Mouse (Mus musculus) T-cell, adult 2 months (primary cell): ENCODE data around the gene Brcc3.

ENCODE experiments used
- DNase-seq: peaks from one replicate; pipeline ENCODE4 v3.0.0; 2022; ENCODE audit warnings: low spot score

Brcc3 gene

DNA sequence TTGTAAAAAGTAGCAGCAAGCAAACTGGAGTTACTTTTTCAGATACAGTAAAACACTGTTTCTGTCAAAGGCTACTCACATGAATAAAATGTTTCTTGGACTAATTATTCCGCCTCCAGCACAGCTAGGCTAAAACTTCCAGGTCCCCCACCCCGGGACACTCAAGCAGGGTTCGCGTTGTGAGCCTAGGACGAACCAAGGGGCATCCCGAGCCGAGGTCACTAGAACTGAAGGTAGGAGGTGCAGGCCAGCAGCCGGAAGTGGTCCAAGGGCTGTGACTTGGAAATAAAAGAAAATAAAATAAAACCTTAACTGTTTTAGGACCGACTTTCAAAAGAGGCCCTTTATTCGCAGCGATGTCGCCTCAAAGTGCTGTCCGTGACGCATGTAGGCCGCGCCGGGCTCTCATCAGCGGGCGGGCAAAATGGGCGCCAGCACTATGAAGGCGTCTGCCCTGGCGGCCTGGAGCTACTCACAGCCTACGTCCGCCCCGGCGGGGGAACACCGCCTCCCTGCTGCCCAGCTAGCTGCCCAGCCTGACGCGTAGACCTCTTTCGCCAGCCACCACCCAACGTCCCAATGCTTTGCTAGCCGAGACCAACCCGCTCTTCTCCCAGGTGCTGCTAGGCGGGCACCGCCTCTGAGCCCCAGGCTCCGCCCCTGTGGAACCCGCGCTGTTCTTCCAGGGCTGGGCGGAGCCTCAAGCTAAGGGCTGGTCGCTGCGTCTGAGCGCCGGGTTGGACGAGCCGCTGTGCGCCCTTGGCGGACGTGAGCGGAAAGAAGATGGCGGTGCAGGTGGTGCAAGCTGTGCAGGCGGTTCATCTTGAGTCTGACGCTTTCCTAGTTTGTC, at the start of gene Brcc3, which contains the start of the genes Cmc4 and Mtcp1:
Gene Brcc3 (plus strand): TSS at position 693 of the 850 bp plus-strand sequence.
Gene Cmc4 (minus strand): TSS at position 649 of the 850 bp plus-strand sequence.
Gene Mtcp1 (minus strand): TSS at position 653 of the 850 bp plus-strand sequence.
- peak; percentile 90 for DNase-seq

DNA sequence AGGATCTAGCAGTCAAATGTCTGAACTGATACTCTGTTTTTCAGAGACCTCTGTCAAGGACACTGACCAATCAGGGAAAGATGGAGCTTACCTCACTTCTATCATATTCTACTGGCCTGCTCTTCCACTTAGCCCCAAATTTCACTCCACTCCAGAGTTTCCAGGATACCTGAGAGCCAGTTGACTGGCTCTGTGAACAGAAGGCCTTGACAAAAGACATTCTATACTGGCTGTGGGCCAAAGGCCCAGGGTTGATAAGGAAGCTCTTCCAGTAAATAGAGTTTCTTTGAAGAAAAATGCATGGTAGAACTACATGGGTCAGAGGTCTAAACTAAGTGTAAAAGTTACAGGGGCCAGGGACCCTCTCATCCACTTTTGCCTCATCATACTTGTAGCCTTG, 46.2 kb upstream of the Brcc3 start:
- DNase-seq = no peak

DNA sequence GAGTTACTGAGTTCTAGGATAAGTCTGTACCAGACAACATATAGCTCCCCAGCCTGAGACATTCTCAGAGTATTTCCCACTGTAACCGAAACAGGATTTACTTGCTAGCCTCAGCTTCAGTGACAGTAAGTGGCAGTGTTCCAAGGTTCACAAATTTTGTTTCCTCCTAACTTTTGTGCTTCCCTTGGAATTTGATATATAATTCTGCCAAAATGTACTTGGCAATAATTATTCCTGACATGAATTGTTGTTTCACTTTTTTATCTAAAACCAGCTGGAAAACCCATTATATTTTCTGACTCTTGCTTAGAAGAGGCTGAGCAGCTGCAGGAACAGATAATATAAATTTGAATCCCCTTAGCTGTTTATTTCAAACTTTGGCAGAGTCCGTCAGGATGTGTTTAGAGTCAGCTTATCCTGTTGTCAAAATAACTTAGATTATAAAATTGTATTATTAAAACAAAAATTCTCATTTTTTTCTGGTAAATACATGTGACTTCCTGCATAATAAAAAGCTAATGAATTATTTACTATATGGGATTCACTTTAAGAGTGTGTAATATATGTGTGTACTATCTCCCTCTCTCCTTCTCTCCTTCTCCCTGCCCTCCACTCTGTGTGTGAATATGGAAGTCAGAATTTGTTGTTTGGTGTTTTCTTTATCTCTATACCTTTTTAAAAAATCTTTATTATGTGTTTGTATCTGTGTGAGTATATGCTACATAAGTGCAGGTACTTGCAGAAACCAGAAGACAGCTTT, 43.6 kb upstream of the Brcc3 start:
- DNase-seq = no peak

DNA sequence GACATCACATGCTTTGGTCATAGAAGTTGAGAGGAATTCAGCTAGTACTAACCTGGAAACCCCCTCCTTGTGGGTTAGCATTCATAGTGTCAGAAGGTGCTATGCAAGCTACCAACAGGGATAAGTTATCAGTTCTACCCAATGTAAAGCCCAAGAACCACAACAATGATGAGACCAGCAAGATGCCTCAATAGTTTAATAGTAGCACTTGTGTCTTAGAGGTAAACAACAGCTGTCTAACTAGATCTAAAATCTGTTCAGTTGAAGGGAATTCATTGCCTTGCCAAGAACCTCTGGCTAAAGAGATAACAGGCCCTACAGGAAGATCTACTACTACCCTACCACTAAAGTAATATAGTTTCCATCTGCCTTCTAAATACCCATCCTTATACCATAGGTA, 39.6 kb upstream of the Brcc3 start:
- no peak for DNase-seq

DNA sequence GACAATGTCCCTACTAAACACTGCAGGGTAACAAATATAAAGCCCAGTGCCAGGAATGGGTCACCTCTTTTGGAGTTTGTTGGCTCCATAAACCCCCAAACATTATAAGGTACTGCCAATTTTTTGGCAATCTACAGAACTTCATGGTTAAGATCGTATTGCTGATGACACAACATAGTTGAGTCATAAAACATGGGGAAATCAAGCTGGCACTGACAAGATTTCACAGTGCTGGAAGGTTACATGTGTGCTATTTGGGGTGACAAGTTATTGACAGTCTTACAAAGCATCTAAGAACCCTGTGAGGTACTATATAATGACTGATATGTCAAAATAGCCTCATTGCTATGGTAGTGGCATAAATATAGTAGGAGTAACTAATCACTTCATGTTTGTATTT, 35.3 kb upstream of the Brcc3 start:
- no peak for DNase-seq

DNA sequence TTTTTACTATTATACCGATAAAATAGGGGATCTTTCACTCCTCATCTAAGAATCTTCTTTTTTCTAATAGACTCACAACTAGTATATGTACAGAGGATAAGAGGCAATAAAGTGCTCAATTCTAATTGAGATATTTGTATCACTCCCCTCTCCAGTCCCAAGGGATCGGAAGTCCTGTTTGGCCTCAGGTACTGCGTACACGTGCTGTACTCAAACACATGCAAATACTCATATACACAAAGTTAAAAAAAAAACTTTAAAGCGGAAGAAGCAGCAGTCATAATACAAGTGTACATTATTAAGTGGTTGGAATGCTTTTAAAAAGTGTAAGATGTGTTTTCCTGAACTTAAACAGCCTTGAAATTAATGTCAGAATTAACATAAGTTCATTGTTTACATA, 34.7 kb upstream of the Brcc3 start:
- no peak for DNase-seq

DNA sequence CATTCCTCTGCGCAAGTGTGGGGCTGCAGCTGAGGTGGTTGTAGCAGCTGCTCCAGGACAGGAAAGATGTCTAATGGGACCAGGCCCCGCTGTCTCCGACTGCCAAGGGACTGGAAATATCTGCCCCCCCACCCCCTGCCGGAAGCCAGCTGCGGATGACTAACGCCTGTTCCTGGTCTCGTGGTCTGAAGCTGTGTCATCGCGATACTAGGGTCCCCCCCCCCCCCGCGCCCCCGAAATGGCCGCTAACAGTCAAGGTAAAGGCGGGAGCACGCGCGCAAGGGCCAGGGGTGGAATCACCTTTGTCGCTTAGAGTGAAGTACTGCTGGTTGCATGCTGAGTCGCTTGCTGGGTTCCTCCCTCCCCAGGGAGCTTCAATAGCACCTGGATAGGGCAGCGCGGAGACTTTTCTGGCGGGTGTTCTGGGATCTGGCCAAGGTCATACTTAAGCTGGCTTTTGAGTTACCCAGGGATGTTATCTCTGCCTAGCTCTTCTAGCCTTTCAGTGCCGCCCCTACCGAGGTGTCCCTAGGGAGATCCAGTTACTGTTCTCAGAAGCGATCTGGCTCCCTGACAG, 34.1 kb upstream of the Brcc3 start, which contains the start of the genes Fundc2 and F8:
Gene Fundc2 (plus strand): TSS at position 205 of the 577 bp plus-strand sequence.
Gene F8 (minus strand): TSS at position 421 of the 577 bp plus-strand sequence.
- DNase-seq = peak; percentile 75

DNA sequence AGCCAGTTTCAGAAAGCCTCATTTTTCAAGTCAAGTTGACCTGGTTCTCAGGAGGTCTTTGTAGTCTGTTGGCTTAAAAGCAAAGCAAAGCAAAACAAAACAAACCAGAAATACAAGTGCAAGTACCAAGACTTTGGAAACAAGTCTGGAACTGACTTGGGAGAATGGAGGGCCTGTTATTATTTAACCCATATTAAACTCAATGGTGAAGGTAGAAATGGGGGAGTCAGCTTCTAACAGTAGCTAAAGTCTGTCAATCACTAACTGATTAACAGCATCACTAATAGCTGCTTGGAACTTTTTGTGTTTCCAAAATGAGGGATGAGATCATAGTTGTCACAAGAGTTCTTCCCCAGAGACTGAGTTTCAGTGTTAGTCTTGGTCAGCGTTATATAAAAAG, 17.0 kb upstream of the Brcc3 start:
- no peak for DNase-seq

DNA sequence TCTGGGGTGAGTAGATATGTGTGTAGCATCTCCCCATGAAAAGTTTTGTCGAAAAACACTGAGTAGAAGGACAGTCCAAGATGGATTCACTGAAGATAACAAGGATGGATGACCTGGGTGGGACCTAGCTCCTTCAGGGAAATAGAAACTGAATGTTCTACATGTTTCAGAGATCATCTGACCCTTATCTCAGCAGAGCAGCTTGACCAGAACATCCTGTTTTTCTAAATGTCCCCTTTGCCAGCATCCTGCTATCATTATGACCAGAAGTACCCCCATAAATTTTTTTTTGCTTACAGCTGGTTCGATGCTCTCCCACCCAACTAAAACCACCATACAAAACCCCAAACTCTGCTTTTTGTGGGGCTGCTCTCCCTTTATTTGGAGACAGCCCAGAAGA, 13.8 kb upstream of the Brcc3 start:
- DNase-seq = no peak

DNA sequence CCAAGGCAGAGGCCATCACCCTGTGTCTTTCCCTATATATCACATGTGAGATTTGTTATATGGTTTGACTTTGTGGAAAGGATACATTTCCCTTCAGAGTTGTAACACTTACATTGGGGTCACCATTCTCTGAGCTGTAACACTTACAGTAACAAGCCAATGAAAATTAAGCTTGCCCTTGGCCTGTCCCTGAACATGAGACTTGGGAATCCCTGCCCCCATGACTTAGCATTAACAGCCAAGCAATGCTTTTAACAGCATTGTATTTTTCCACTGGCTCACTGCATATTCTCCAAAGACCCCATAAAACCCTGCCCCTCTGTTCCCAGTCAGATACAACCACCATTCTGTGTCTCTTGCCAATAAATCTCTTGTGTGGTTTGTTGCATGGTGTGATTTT, 13.1 kb upstream of the Brcc3 start:
- no peak for DNase-seq

DNA sequence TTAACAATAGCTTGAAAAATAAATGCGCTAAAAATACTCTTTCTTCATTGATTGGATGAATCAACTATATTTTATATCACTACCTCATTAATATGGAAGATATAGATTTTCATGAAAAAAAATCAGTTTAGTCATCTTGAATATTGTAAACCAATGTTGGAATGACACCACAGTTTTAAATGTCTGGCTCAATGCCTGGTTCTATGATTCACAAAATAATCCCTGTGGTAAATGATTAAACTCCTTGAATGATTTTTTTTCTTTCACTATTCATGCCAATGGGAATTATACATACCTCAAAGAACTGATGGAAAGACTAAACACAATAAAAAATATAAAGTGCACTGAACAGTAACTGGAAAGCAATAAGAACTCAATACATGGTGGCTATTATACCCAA, 6.7 kb upstream of the Brcc3 start:
- DNase-seq = no peak

DNA sequence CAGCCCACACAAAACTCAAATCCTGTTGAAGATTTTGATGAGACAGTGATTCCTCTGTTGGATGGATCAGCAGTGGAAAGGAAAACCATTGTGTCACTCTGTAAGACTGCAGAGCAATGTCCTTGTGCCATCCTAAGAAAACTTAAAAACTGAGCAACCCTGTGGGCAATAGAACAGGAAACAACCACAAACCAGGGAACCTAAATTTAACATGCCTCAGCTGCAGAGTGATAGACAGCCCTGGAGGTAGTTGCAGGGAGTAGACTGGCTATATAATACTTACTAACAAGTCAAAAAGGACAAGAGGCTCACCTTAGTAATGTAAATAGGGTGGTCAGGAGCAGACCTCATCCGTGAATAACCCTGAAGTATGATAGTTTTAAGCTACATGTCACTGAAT, 38.2 kb downstream of the Brcc3 start:
- DNase-seq = no peak

DNA sequence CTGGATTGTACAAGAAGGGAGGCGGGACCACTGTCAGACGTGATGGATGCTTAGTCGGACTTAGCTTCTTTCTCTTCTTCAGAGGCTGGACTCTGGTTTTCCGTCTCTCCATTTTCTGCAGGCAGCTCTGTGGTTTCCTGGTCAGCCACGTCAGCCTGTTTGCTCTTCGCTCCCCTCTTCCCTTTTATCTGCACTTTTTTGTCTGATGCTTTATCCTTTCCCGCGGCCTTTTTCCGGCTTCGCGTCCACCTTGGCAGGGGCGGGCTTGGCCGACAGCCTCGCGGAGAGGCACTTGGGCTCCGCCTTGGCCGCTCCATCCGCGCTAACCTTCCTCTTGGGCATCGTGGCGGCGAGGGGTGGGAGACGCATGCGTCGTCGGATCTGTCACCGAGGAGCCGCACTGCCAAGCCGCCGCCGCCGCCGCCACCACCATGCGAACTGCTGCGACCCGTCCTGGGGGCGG, 58.8 kb downstream of the Brcc3 start:
- peak; percentile 17 for DNase-seq

DNA sequence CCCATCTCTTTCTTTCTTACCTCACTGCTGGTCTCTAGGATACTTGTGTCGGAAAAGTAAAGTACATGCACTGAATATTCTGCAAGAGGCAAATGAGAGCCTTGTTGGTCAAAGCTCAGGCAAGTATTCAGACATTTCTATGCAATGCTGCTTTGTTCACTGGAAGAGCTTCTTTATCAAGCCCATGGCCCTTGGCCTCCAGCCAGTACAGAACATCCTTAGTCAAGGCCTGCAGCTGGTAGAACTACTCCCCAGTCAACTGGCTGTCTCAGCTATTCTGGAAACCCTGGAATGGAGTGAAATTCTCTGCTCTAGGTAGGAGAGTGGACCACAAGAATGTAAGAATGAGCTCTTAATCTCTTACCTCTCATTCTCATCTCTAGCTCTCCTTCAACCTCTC, 73.5 kb downstream of the Brcc3 start:
- no peak for DNase-seq
